21 mouse cellular contexts compared by ENCODE assay signal in the genomic region with DNA sequence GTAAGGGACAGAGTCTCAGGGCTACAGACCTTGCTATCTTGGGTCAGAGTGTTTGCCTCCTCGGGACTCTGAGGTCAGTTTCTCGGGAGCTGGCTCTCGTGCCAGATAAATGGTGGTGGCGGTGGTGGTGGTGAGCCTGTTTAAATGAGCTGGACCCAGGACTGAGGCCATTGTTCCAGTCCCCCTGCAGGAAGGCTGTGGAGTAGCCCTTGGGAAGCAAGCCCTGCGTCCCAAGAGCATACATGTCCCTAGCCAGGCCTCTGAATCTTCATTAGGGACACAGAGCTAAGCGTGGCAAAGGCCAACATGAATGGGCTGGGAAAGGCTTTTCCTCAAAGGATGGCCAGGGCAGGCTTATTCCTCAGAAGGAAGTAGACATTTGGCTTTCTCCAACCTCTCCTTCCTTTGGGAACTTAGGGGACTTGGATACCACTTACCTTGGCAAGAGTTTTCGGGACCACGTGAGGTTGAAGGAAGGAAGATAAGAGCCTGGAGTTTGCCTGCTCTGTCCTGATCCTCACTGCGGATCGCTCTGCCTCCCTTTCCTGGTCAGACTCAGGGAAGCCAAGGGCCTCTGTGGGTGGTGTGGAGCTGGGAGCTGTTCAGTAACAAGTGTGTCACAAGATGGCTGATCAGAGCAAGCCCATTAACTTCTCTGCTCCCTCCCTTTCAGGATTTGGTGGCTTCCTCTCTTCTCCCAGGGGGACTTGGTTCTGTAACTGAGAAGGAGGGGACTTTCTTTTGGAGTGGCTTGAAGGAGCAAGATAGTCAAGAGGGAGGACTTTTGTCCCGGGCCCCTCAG. TPM values are rescaled to one million over a fixed set of nuclear protein-coding genes. Genes with fewer than 3 reads are reported as not detected.
DNase-seq lines count a peak whose midpoint lies in the region; ATAC-seq and TF ChIP-seq lines count a peak whose summit lies in the region.
"Had no signal": no experiment of that assay in that cellular context is flagged by ENCODE, and none has a peak within 500 bp of the region (broad histone marks: within the 10 kb centered on the region; RNA-seq: fewer than 3 reads in every experiment).

No protein-coding gene starts in this region.

- 68% methylated on average over 11 of the region's 11 CpGs for WGBS in forebrain, embryonic 10.5 days
- 64% methylated on average over 11 of the region's 11 CpGs for WGBS in forebrain, postnatal 0 days
- 69% methylated on average over 11 of the region's 11 CpGs for WGBS in hindbrain, postnatal 0 days
- 67% methylated on average over 11 of the region's 11 CpGs for WGBS in hindbrain, embryonic 16.5 days
- WGBS in lung, embryonic 14.5 days, result 48% methylated on average over 11 of the region's 11 CpGs
- WGBS in heart, postnatal 0 days, result 42% methylated on average over 11 of the region's 11 CpGs

- H3K4me3 ChIP-seq in forebrain, embryonic 10.5 days, result no peak overlapping the region
- no peak overlapping the region for H3K4me3 ChIP-seq in forebrain, postnatal 0 days (ENCODE audit: low read depth, low read length)
- no peak overlapping the region for H3K4me3 ChIP-seq in hindbrain, postnatal 0 days (ENCODE audit: low read length)
- no peak overlapping the region for H3K4me3 ChIP-seq in hindbrain, embryonic 16.5 days (ENCODE audit: low read length)
- no peak overlapping the region for H3K4me3 ChIP-seq in lung, embryonic 14.5 days (ENCODE audit: low read depth, low read length)
- H3K4me3 ChIP-seq in heart, postnatal 0 days (ENCODE audit: low read depth, low read length), result no peak overlapping the region
- H3K4me3 ChIP-seq: forebrain, embryonic 12.5 days; heart, embryonic 15.5 days had no signal

- TF ChIP-seq CTCF in forebrain, postnatal 0 days (IDR thresholded peaks at IDR 0.05; ENCODE audit: low read depth), result no peak
- TF ChIP-seq CTCF in hindbrain, postnatal 0 days (IDR thresholded peaks at IDR 0.05; ENCODE audit: low read depth), result peak; percentile 14; the same call in 1 of the 2 replicates
- peak; percentile 37 for TF ChIP-seq CTCF in lung, embryonic 14.5 days (IDR thresholded peaks at IDR 0.05; ENCODE audit: low read depth)
- peak; percentile 12; the same call in 1 of the 2 replicates for TF ChIP-seq CTCF in heart, postnatal 0 days (IDR thresholded peaks at IDR 0.05; ENCODE audit: low read depth)

- ATAC-seq in forebrain, postnatal 0 days, result no peak
- no peak for ATAC-seq in hindbrain, postnatal 0 days
- ATAC-seq in hindbrain, embryonic 16.5 days, result no peak
- ATAC-seq in lung, embryonic 14.5 days (ENCODE audit: insufficient read depth), result no peak
- peak; percentile 28 for ATAC-seq in heart, postnatal 0 days (ENCODE audit: insufficient read depth, low read depth)
- no peak for ATAC-seq in megakaryocyte, adult 5-6 weeks (ENCODE audit: poor library complexity, severe bottlenecking)
- ATAC-seq: CD4-positive, CD25-positive, alpha-beta regulatory T cell, adult 4 months; Patski had no signal

- H3K9me3 ChIP-seq in forebrain, embryonic 10.5 days, result no peaks in the 10 kb centered on the region
- no peaks in the 10 kb centered on the region for H3K9me3 ChIP-seq in forebrain, postnatal 0 days (ENCODE audit: low read length)
- no peaks in the 10 kb centered on the region for H3K9me3 ChIP-seq in hindbrain, postnatal 0 days (ENCODE audit: low read length)
- H3K9me3 ChIP-seq in hindbrain, embryonic 16.5 days (ENCODE audit: control insufficient read depth, low read length), result no peaks in the 10 kb centered on the region
- H3K9me3 ChIP-seq in lung, embryonic 14.5 days (ENCODE audit: low read depth, low read length), result no peaks in the 10 kb centered on the region
- no peaks in the 10 kb centered on the region for H3K9me3 ChIP-seq in heart, postnatal 0 days (replicated peaks; ENCODE audit: control insufficient read depth, low read length)
- H3K9me3 ChIP-seq: forebrain, embryonic 12.5 days; heart, embryonic 15.5 days had no signal

- DNase-seq in forebrain, embryonic 10.5 days (ENCODE audit: extremely low spot score, low spot score), result peak; percentile 22
- DNase-seq in forebrain, postnatal 0 days, result no peak
- no peak for DNase-seq in hindbrain, postnatal 0 days (ENCODE audit: low spot score)
- DNase-seq in lung, embryonic 14.5 days, result no peak
- no peak for DNase-seq in lung, postnatal 36 days
- DNase-seq in heart, postnatal 0 days (ENCODE audit: low spot score), result no peak
- DNase-seq: adrenal gland, postnatal 14 days; cerebellum, adult 11-12 months; cerebellum, postnatal 14 days; gastrocnemius, postnatal 14 days; kidney, adult 11 months; kidney, postnatal 10 days; midbrain, embryonic 14.5 days; right cerebral cortex, postnatal 4 days had no signal

- no peak for TF ChIP-seq EP300 in heart, postnatal 0 days (IDR thresholded peaks at IDR 0.05; ENCODE audit: low read depth)

- H3K9ac ChIP-seq in forebrain, postnatal 0 days, result no peak overlapping the region
- no peak overlapping the region for H3K9ac ChIP-seq in hindbrain, postnatal 0 days (replicated peaks; ENCODE audit: low read length)
- no peak overlapping the region for H3K9ac ChIP-seq in hindbrain, embryonic 16.5 days (ENCODE audit: low read depth, low read length)
- no peak overlapping the region for H3K9ac ChIP-seq in lung, embryonic 14.5 days
- H3K9ac ChIP-seq in heart, postnatal 0 days (replicated peaks; ENCODE audit: low read depth, low read length), result no peak overlapping the region
- H3K9ac ChIP-seq: forebrain, embryonic 12.5 days; heart, embryonic 15.5 days; hindbrain, embryonic 14.5 days had no signal

- no peak overlapping the region for H3K4me2 ChIP-seq in forebrain, postnatal 0 days (ENCODE audit: low read depth)
- H3K4me2 ChIP-seq in hindbrain, postnatal 0 days (ENCODE audit: low read depth, low read length), result no peak overlapping the region
- H3K4me2 ChIP-seq in hindbrain, embryonic 16.5 days (ENCODE audit: low read length), result no peak overlapping the region
- no peak overlapping the region for H3K4me2 ChIP-seq in lung, embryonic 14.5 days
- H3K4me2 ChIP-seq in heart, postnatal 0 days (ENCODE audit: low read depth, low read length), result no peak overlapping the region
- H3K4me2 ChIP-seq: forebrain, embryonic 12.5 days; heart, embryonic 15.5 days; hindbrain, embryonic 14.5 days had no signal

- H3K4me1 ChIP-seq in forebrain, embryonic 10.5 days, result peaks cover 47% of the 10 kb centered on the region
- H3K4me1 ChIP-seq in forebrain, postnatal 0 days (ENCODE audit: insufficient read depth), result 0 out of 2 replicates have a peak, but pooled peaks cover 3% of the 10 kb centered on the region
- H3K4me1 ChIP-seq in hindbrain, postnatal 0 days (ENCODE audit: insufficient read depth, low read length), result no peaks in the 10 kb centered on the region
- H3K4me1 ChIP-seq in hindbrain, embryonic 16.5 days (ENCODE audit: control insufficient read depth, insufficient read depth, low read depth, low read length), result peaks cover 2% of the 10 kb centered on the region
- H3K4me1 ChIP-seq in lung, embryonic 14.5 days (ENCODE audit: insufficient read depth), result no peaks in the 10 kb centered on the region
- H3K4me1 ChIP-seq in heart, postnatal 0 days (ENCODE audit: control insufficient read depth, insufficient read depth), result no peaks in the 10 kb centered on the region; the same call in 1 of the 2 replicates

- H3K27me3 ChIP-seq in forebrain, embryonic 10.5 days (ENCODE audit: poor library complexity, severe bottlenecking), result peaks cover 47% of the 10 kb centered on the region
- no peaks in the 10 kb centered on the region for H3K27me3 ChIP-seq in forebrain, postnatal 0 days (ENCODE audit: insufficient read depth, low read length)
- H3K27me3 ChIP-seq in hindbrain, postnatal 0 days (ENCODE audit: insufficient read depth, low read length), result no peaks in the 10 kb centered on the region
- no peaks in the 10 kb centered on the region for H3K27me3 ChIP-seq in hindbrain, embryonic 16.5 days (replicated peaks; ENCODE audit: control insufficient read depth, insufficient read depth, low read length)
- peaks cover 2% of the 10 kb centered on the region for H3K27me3 ChIP-seq in lung, embryonic 14.5 days (ENCODE audit: insufficient read depth, low read length)
- H3K27me3 ChIP-seq in heart, postnatal 0 days (ENCODE audit: control insufficient read depth, insufficient read depth, low read length), result peaks cover 25% of the 10 kb centered on the region

- H3K27ac ChIP-seq in forebrain, embryonic 10.5 days, result 0 out of 2 replicates have a peak overlapping the region, but pooled peaks have one; percentile 32
- no peak overlapping the region for H3K27ac ChIP-seq in forebrain, postnatal 0 days (ENCODE audit: low read depth, low read length)
- H3K27ac ChIP-seq in hindbrain, postnatal 0 days, result no peak overlapping the region
- H3K27ac ChIP-seq in hindbrain, embryonic 16.5 days (ENCODE audit: low read depth, low read length), result no peak overlapping the region
- H3K27ac ChIP-seq in lung, embryonic 14.5 days (ENCODE audit: low read depth), result no peak overlapping the region
- peak overlapping the region; percentile 20; the same call in 1 of the 2 replicates for H3K27ac ChIP-seq in heart, postnatal 0 days (ENCODE audit: low read depth)
- H3K27ac ChIP-seq: forebrain, embryonic 12.5 days; heart, embryonic 15.5 days; hindbrain, embryonic 14.5 days had no signal

- H3K36me3 ChIP-seq in forebrain, embryonic 10.5 days (replicated peaks), result no peaks in the 10 kb centered on the region
- no peaks in the 10 kb centered on the region for H3K36me3 ChIP-seq in forebrain, postnatal 0 days (ENCODE audit: insufficient read depth)
- no peaks in the 10 kb centered on the region for H3K36me3 ChIP-seq in hindbrain, postnatal 0 days (ENCODE audit: insufficient read depth, low read length)
- no peaks in the 10 kb centered on the region for H3K36me3 ChIP-seq in hindbrain, embryonic 16.5 days (ENCODE audit: control insufficient read depth, insufficient read depth, low read length)
- H3K36me3 ChIP-seq in lung, embryonic 14.5 days (ENCODE audit: insufficient read depth), result no peaks in the 10 kb centered on the region
- H3K36me3 ChIP-seq in heart, postnatal 0 days (replicated peaks; ENCODE audit: control insufficient read depth, insufficient read depth, low read length), result no peaks in the 10 kb centered on the region
- H3K36me3 ChIP-seq: forebrain, embryonic 12.5 days; heart, embryonic 15.5 days had no signal

RNA-seq across cellular contexts. Expression of a gene that starts 4.4 kb away (rescaled TPM):
- polyA plus RNA-seq in forebrain, embryonic 10.5 days (2016; fragmentation: Nextera tagmentation; extraction: Ambion mirVana), result 5.5 and 5.7 TPM in 2 replicates
- 42.5 and 47.4 TPM in 2 replicates for total RNA-seq in forebrain, postnatal 0 days (2014; rRNA removed)
- polyA plus RNA-seq in forebrain, postnatal 0 days (2015; fragmentation: Nextera tagmentation; extraction: Ambion mirVana), result 25.7 and 40.4 TPM in 2 replicates
- total RNA-seq in hindbrain, postnatal 0 days (2014; rRNA removed), result 34.9 and 49.2 TPM in 2 replicates
- polyA plus RNA-seq in hindbrain, postnatal 0 days (2015; fragmentation: Nextera tagmentation; extraction: Ambion mirVana), result 23.2 and 24.4 TPM in 2 replicates
- polyA plus RNA-seq in hindbrain, embryonic 16.5 days (2015; fragmentation: Nextera tagmentation; extraction: Ambion mirVana), result 31.9 and 33.2 TPM in 2 replicates
- 1.7 and 1.8 TPM in 2 replicates for polyA plus RNA-seq in lung, embryonic 14.5 days (2014; fragmentation: Nextera tagmentation; extraction: Ambion mirVana)
- total RNA-seq in heart, postnatal 0 days (2014; rRNA removed; ENCODE audit: low replicate concordance), result 1.5 and 2.3 TPM in 2 replicates
- polyA plus RNA-seq in heart, postnatal 0 days (2015; fragmentation: Nextera tagmentation; extraction: Ambion mirVana), result 1.5 and 1.7 TPM in 2 replicates
- 0.91 and 1.3 TPM in 2 replicates for total RNA-seq in megakaryocyte, adult 5-6 weeks (2015)
- 1.0 and 1.1 TPM in 2 replicates for total RNA-seq in megakaryocyte, adult 5-6 weeks (2017)

Comparison
In these comparisons a context has a peak if more than half of its experiments do, and no peak if none do; other contexts are left out.
1. H3K27ac ChIP-seq: peak in forebrain, embryonic 10.5 days (single experiment) and heart, postnatal 0 days (single experiment); none in forebrain, postnatal 0 days (single experiment), hindbrain, postnatal 0 days (single experiment), hindbrain, embryonic 16.5 days (single experiment) and lung, embryonic 14.5 days (single experiment).